Mouse (Mus musculus) olfactory bulb, adult 2 months (tissue): ENCODE measurements at regions not wholly inside any gene's neighbourhood (a gene's known extent, or its start where the extent isn't known, plus 50 kb on each side); places are given as distances from the start of the nearest gene placed in this dataset.

ENCODE experiments used
- H3K27ac ChIP-seq: fragments of 200-500 bp; 2 replicates; pipeline ENCODE4 v1.5.1; 2012; ENCODE audit warnings: low read depth, low read length; ENCODE audit not compliant: insufficient read depth
- H3K4me1 ChIP-seq: fragments of 200-500 bp; 2 replicates; pipeline ENCODE4 v1.6.1; 2012; ENCODE audit warnings: low read length; ENCODE audit not compliant: control insufficient read depth, insufficient read depth
- H3K4me3 ChIP-seq: fragments of 200-500 bp; 2 replicates; pipeline ENCODE4 v1.5.1; 2012; ENCODE audit warnings: mild to moderate bottlenecking, low read depth, low read length, moderate library complexity; ENCODE audit not compliant: insufficient read depth
- CTCF ChIP-seq: fragments of 200-500 bp; IDR thresholded peaks from 2 replicates; pipeline ENCODE4 v1.5.1; 2012; ENCODE audit warnings: low read depth, mild to moderate bottlenecking, low read length, moderate library complexity; ENCODE audit not compliant: insufficient read depth
- POLR2A ChIP-seq: fragments of 200-500 bp; IDR thresholded peaks from 2 replicates; pipeline ENCODE4 v1.6.1; 2012; ENCODE audit warnings: mild to moderate bottlenecking, low read depth, low read length, moderate library complexity; ENCODE audit not compliant: insufficient read depth
- WGBS: fragments of 180-500 bp; shearing (Covaris S2); methylation state at CpG from one replicate; pipeline ENCODE4 v1.1.7; 2018; 5-methylcytosine and 5-hydroxymethylcytosine counted together

GRCm38 (mm10) chr10:16438414-16438813 lies 1284.6 kb upstream of the Cited2 start:
- Histone ChIP-seq H3K27ac (no peak overlapping the region), H3K4me3 (no peak overlapping the region), H3K4me1 (no peaks in the 10 kb centered on the region)
- TF ChIP-seq CTCF, result no peak
- 86% methylated on average over 4 of the region's 4 CpGs for WGBS

- TF ChIP-seq CTCF (no peak), POLR2A (no peak)
- Histone ChIP-seq H3K27ac (no peak overlapping the region), H3K4me3 (no peak overlapping the region), H3K4me1 (no peaks in the 10 kb centered on the region)
- 31% methylated on average over 3 of the region's 3 CpGs for WGBS
Measured at GRCm38 (mm10) chr10:16440932-16441640, 1281.9 kb upstream of the Cited2 start.

GRCm38 (mm10) chr10:16441661-16442072 lies 1281.4 kb upstream of the Cited2 start:
- 44% methylated on average over 2 of the region's 2 CpGs for whole genome bisulfite sequencing
- TF ChIP-seq CTCF (no peak), POLR2A (no peak)
- no peak overlapping the region for H3K27ac ChIP-seq

GRCm38 (mm10) chr10:16443901-16444300 lies 1279.1 kb upstream of the Cited2 start:
- no peak overlapping the region for H3K4me3 ChIP-seq
- no peak overlapping the region for H3K27ac ChIP-seq
- H3K4me1 ChIP-seq, result no peaks in the 10 kb centered on the region
- no peak for TF ChIP-seq POLR2A
- no peak for TF ChIP-seq CTCF

More at GRCm38 (mm10) chr10:16441661-16442072, 1281.4 kb upstream of the Cited2 start:
- H3K4me3 ChIP-seq, result no peak overlapping the region
- H3K4me1 ChIP-seq, result no peaks in the 10 kb centered on the region

- Histone ChIP-seq H3K27ac (no peak overlapping the region), H3K4me3 (no peak overlapping the region), H3K4me1 (no peaks in the 10 kb centered on the region)
- TF ChIP-seq POLR2A (no peak), CTCF (no peak)
- WGBS, result 69% methylated on average over 3 of the region's 3 CpGs
Measured at GRCm38 (mm10) chr10:16467935-16468334, 1255.1 kb upstream of the Cited2 start.

- no peak overlapping the region for H3K4me3 ChIP-seq
- TF ChIP-seq CTCF (no peak), POLR2A (no peak)
- 70% methylated on average over 1 of the region's 1 CpGs for WGBS
- no peak overlapping the region for H3K27ac ChIP-seq
- H3K4me1 ChIP-seq, result no peaks in the 10 kb centered on the region
Measured at GRCm38 (mm10) chr10:16469711-16470110, 1253.3 kb upstream of the Cited2 start.

GRCm38 (mm10) chr10:16473952-16474521 lies 1249.0 kb upstream of the Cited2 start:
- Histone ChIP-seq H3K4me1 (no peaks in the 10 kb centered on the region), H3K27ac (no peak overlapping the region), H3K4me3 (no peak overlapping the region)
- WGBS, result 66% methylated on average over 1 of the region's 1 CpGs
- TF ChIP-seq CTCF (no peak), POLR2A (no peak)

- no peak for TF ChIP-seq POLR2A
- no peak for TF ChIP-seq CTCF
Measured at GRCm38 (mm10) chr10:16498580-16498979, 1224.4 kb upstream of the Cited2 start.

GRCm38 (mm10) chr10:16507681-16508080 lies 1215.3 kb upstream of the Cited2 start:
- no peaks in the 10 kb centered on the region for H3K4me1 ChIP-seq
- H3K27ac ChIP-seq, result no peak overlapping the region
- 61% methylated on average over 2 of the region's 2 CpGs for WGBS
- TF ChIP-seq POLR2A (no peak), CTCF (no peak)
- no peak overlapping the region for H3K4me3 ChIP-seq

More at GRCm38 (mm10) chr10:16498580-16498979, 1224.4 kb upstream of the Cited2 start:
- WGBS, result 41% methylated on average over 1 of the region's 1 CpGs
- Histone ChIP-seq H3K27ac (no peak overlapping the region), H3K4me3 (no peak overlapping the region), H3K4me1 (no peaks in the 10 kb centered on the region)
